Mouse (Mus musculus): Measurements from ENCODE around the gene Hcrtr2. TPM values are rescaled to one million over a fixed set of nuclear protein-coding genes. Genes with fewer than 3 reads are reported as not detected.

Gene Hcrtr2
- polyA plus RNA-seq (2017; shearing (Covaris generic)) = not detected

- no peak for ATAC-seq
These were observed at the start of gene Hcrtr2 for GRCm38 (mm10) chr9:76323756-76324155. Gene Hcrtr2, minus strand, starts transcription at chr9:76323856.

GRCm38 (mm10) chr9:76364874-76365273, 41.2 kb upstream of the Hcrtr2 start:
- ATAC-seq = no peak

GRCm38 (mm10) chr9:76360374-76360773, 36.7 kb upstream of the Hcrtr2 start:
- ATAC-seq = no peak

GRCm38 (mm10) chr9:76352346-76352745, 28.7 kb upstream of the Hcrtr2 start:
- ATAC-seq = no peak

- no peak for ATAC-seq
These were observed 23.6 kb upstream of the Hcrtr2 start for GRCm38 (mm10) chr9:76347298-76347697.

GRCm38 (mm10) chr9:76331081-76331480, 7.4 kb upstream of the Hcrtr2 start:
- no peak for ATAC-seq

- no peak for ATAC-seq
These were observed 412 bp downstream of the Hcrtr2 start for GRCm38 (mm10) chr9:76323186-76323701.

GRCm38 (mm10) chr9:76322122-76323052, 1.3 kb downstream of the Hcrtr2 start:
- no peak for ATAC-seq

- no peak for ATAC-seq
These were observed 2.1 kb downstream of the Hcrtr2 start for GRCm38 (mm10) chr9:76321589-76321988.

GRCm38 (mm10) chr9:76320755-76321154, 2.9 kb downstream of the Hcrtr2 start:
- ATAC-seq = no peak

- ATAC-seq = no peak
These were observed 5.4 kb downstream of the Hcrtr2 start for GRCm38 (mm10) chr9:76318302-76318701.

GRCm38 (mm10) chr9:76315096-76315495, 8.6 kb downstream of the Hcrtr2 start:
- no peak for ATAC-seq

- no peak for ATAC-seq
These were observed 9.7 kb downstream of the Hcrtr2 start for GRCm38 (mm10) chr9:76313921-76314320.

GRCm38 (mm10) chr9:76312221-76312620, 11.4 kb downstream of the Hcrtr2 start:
- ATAC-seq = no peak

GRCm38 (mm10) chr9:76291384-76291783, 32.3 kb downstream of the Hcrtr2 start:
- ATAC-seq = no peak

- no peak for ATAC-seq
These were observed 52.8 kb downstream of the Hcrtr2 start for GRCm38 (mm10) chr9:76270886-76271285.

GRCm38 (mm10) chr9:76257731-76258130, 65.9 kb downstream of the Hcrtr2 start:
- no peak for ATAC-seq

GRCm38 (mm10) chr9:76252544-76252943, 71.1 kb downstream of the Hcrtr2 start:
- ATAC-seq = no peak

- ATAC-seq = no peak
These were observed 71.5 kb downstream of the Hcrtr2 start for GRCm38 (mm10) chr9:76252109-76252508.

GRCm38 (mm10) chr9:76242322-76242721, 81.3 kb downstream of the Hcrtr2 start:
- no peak for ATAC-seq

GRCm38 (mm10) chr9:76237946-76238345, 85.7 kb downstream of the Hcrtr2 start:
- ATAC-seq = no peak

GRCm38 (mm10) chr9:76237243-76237642, 86.4 kb downstream of the Hcrtr2 start:
- ATAC-seq = no peak

GRCm38 (mm10) chr9:76236626-76237025, 87.0 kb downstream of the Hcrtr2 start:
- peak; percentile 56 for ATAC-seq

GRCm38 (mm10) chr9:76235945-76236503, 87.6 kb downstream of the Hcrtr2 start:
- peak; percentile 32 for ATAC-seq

Measured in inflammation-experienced regulatory T-cells, adult 6 months (primary cell).